Mouse (Mus musculus) fat pad, adult 2 months (tissue): ENCODE data around the gene Asb16.
A peak's percentile ranks its signal among the peaks of the same experiment; 100 is the strongest.
"Not testable (repeated sequence)": the region's sequence is repeated elsewhere in the genome, so short reads cannot be mapped to it uniquely, and the experiment has no call there.

ENCODE experiments used
- DNase-seq: peaks from one replicate; pipeline ENCODE4 v3.0.0-alpha.2; 2011; ENCODE audit warnings: low read depth, low spot score; ENCODE audit errors: extremely low read depth

Gene Asb16

GRCm38 (mm10) chr11:102241246-102241645 lies 27.3 kb upstream of the Asb16 start:
- DNase-seq, result no peak

DNA sequence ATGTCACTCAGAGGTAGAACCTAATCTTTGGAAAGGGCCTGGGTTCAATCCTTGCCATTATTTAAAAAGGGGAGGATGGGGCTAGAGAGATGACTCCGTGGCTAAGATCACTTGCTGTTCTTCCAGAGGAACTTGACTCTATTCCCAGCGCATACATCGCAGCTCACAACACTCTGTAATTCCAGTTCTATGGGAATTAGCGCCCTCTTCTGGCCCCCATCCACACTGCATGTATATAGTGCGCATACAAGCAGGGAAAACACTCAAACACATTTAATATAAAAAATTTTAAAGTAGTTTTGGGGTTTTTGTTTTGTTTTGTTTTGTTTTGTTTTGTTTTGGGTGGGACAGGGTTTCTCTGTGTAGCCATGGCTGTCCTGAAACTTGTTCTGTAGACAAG lies 26.7 kb upstream of the Asb16 start:
- no peak for DNase-seq

GRCm38 (mm10) chr11:102244926-102245449 lies 23.6 kb upstream of the Asb16 start:
- DNase-seq, result no peak

DNA sequence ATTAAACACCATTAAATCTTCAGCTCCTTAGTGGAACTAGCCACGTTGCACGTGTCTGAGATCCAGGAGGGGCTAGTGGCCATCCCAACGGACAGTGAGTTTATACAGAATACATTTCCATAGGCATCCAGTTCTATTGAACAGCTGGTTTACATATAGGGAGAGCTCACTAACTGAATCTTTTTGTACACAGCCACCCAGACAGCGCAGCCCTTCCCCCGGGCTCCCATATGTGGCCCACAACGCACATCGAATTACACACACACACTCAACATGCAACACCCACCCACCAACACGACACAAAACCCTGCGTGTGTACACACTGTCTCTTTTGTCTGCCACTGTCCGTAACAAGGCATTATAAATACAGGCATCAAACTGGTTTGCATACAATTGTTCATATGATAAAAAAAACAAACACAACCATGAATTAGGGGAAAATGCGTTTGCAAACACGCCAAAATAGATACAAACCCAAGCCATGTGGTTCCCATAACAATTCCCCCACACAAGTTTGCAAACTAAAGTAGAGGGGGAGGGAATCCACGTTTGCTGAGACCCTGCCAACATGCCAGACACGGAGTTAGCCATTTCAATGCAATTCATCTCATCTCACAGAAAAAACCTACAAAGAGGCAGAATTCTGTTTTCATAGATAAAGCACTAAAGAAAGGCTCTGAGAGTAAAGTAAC lies 22.8 kb upstream of the Asb16 start:
- no peak for DNase-seq

DNA sequence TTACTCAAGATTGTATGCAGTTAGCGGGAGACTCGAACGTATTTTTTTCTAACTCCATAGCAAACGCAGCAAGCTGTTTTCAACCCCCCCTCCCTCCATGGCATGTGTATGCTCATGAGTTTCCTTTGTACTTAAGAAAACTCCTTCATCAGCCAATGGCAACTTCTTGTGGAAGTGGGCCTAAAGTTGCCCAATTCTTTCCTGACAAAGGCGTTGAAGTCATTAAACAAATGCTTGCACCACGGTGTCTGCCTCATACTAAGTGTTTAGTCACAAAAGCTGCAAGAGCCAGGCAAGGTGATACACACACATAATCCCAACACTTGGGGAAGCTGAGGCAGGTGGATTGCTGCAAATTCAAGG lies 22.3 kb upstream of the Asb16 start:
- DNase-seq, result no peak

DNA sequence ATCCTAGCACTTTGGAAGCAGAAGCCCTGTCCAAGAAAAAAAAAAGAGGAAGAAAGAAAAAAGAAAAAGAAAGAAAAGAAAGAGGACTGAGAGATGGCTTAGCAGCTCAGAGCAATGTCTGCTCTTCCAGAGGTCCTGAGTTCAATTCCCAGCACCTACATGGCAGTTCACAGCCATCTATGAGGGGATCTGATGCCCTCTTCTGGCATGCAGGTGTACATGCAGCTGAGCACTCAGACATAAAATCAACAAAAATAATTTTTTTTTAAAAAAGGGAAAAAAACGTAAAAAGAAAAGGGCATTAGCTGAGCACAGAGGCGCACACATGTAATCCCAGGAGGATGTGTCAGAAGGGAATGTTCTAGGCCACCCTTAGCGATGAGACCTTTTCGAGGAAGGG lies 21.7 kb upstream of the Asb16 start:
- DNase-seq, result no peak

- no peak for DNase-seq
Observed at GRCm38 (mm10) chr11:102248630-102249230, 19.8 kb upstream of the Asb16 start, which contains the start of gene BC030867. Gene BC030867, plus strand, starts transcription at chr11:102248882.

- no peak for DNase-seq
Observed at GRCm38 (mm10) chr11:102249351-102250090, 19.0 kb upstream of the Asb16 start.

GRCm38 (mm10) chr11:102257514-102257913 lies 11.0 kb upstream of the Asb16 start:
- no peak for DNase-seq

DNA sequence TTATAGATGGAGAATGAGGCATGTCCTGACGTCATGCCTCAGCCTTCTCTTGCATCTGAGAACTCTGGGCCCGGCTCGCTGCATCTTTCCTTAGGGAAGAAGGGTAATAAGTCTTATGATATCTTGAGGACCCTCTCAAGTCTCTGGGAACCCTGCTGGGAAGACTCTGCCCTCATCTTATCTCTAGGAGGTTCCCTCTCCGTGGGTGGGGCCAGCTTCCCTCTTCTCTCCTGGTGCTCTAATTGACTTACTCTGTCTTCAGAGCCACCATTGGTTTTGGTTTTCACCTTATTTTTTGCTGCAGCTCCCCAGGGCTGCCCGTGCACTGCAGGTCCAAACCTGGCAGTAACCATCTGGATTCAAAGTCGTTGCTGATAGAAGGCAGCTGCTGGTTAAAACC lies 10.4 kb upstream of the Asb16 start:
- no peak for DNase-seq

DNA sequence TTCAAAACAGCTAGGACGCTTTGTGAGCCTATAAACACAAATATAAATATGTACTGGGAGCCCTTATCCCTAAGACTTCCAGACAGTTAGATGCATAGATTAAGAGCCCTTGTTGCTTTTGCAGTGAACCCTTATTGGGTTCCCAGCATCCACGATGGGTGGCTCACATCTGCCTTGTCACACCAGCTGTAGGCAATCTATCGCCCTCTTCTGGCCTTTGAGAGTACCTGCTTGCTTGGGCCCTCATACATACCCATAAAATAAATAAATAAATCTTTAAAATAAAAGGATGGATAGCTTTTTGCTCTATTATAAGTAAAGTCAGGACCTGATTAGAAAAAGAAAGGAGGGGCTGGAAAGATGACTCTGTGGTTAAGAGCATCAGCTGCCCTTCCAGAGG lies 10.0 kb upstream of the Asb16 start:
- no peak for DNase-seq

DNA sequence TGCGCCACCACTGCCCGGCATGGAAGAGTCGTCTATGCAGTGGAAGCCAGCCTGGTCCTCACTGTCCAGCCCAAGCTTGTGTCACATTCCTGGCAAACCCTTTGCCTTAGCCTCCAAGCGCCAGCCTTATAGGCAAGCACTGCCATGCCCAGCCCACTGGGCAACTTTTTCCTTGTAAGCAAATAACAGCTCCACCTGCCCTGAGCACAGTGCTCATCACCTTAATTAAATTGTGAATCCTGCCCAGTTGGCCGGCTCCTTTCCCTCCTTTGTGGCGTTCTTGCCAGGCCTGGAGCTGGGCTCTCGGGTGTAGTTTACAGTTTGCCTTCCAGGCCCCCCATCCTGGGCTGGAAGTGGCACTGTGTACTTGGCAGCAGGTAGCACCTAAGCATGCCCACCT lies 5.3 kb upstream of the Asb16 start:
- DNase-seq, result no peak

GRCm38 (mm10) chr11:102265816-102266215 lies 2.7 kb upstream of the Asb16 start:
- DNase-seq, result peak; percentile 76

GRCm38 (mm10) chr11:102266631-102267355 lies 1.8 kb upstream of the Asb16 start:
- no peak for DNase-seq

DNA sequence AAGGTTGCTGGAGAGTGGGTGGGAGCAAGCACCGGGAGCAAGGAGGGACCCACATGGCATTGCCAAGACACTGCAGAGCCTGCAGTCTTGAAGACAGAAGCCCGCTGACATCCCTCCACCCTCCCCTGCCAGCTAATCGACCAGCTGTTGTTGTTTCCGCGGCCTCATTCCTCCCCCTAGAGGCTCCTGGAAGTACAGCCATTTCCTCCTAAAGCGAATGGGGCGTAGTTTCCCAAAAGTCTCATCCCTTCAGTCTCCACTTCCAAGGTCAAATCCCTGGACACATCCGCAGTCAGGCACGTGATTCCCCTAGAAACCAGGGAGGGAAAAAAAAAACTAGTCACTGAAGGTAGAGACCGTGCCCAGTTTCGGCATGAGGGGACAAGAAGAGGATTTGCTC lies 1.1 kb upstream of the Asb16 start:
- DNase-seq, result no peak

DNA sequence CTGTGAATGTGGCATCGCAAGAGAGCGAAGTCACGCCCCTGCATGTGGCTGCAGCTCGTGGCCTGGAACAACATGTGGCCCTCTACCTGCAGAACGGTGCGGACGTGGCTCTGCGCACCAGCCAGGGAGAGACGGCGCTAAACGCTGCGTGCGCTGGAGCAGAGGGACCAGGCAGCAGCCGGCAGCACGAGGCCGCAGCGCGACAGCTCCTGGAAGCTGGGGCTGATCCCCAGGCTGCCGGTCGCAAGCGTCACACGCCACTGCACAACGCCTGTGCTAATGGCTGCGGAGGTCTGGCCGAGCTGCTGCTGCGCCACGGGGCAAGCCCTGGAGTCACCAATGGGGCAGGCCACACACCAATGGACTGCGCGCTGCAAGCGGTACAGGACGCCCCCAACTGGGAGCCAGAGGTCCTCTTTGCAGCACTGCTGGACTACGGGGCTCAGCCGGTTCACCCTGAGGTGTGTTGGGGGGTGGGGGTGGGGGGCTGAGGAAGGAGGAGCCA lies 7.9 kb downstream of the Asb16 start:
- DNase-seq, result no peak

DNA sequence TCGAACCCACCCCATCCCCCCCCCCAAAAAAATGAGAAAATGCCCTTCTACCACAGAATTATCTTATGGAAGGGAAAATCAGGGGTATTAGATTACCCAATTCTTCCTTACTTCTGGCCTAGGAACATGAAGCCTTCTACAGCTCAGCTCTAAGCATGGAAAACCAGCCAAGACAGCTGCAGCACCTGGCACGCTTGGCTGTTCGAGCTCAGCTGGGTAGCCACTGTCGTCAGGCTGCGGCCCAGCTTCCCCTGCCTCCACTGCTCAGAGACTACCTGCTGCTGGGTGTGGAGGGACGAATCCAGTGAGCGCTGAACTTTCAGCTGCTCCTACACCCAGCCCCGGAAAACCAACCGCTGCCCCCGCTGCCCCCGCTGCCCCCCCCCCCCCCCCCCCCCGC lies 9.2 kb downstream of the Asb16 start:
- DNase-seq, result no peak

DNA sequence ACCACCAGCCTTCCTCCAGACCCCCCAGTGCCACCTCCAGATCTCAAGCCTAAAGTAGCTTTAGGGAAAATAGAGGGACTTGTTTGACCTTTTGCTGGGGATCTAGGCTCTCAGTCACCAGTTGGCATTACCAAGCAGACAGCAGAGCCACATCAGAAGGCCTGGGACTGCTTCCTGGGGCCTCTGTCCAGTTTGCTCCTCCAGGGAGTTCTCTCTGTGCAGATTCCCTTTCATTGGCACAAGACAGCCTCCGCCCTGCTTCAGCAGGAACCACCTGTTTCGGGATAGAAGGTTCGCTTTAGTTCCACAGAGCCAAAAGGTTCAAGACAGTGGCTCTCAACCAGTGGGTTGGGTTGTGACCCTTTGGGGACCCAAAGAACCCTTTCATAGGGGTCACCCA lies 11.1 kb downstream of the Asb16 start:
- no peak for DNase-seq

GRCm38 (mm10) chr11:102280267-102280666 lies 11.7 kb downstream of the Asb16 start:
- not testable (repeated sequence) for DNase-seq

- DNase-seq, result no peak
Observed at GRCm38 (mm10) chr11:102283922-102284321, 15.4 kb downstream of the Asb16 start.

DNA sequence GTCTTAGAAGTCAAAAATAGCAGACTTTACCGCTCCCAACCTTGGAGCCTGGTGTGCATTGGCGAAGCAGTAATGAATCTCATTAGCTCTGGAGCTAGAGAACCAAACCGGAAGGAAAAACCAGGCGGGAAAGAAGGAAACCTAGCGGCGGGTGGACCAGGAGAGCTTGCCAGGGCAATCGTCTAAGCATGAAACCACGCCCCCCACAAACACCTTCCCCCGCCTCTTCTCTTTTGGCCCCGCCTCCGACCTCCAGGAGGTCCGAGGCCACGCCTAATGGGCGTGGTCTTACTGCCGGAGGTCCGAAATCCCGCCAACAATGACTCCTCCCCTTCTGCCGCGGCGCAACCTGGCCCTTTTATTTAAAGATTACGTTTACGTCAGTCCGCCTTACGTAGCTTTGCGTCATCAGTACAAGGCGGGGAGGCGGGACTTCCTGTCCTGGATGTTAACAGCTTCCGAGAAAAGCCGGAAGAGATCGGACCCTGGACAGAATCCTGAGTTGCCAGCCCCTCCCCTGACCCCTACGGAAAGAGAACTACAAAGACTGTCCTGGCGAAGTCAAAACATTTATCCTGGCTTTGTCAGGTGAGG lies 16.1 kb downstream of the Asb16 start, which contains the start of gene Tmub2:
Tmub2 (plus strand) TSS at position 431 of the 594 bp plus-strand sequence.
- peak; percentile 95 for DNase-seq
